Mouse (Mus musculus) 3T3-L1 (cell line): ENCODE measurements at regions not wholly inside any gene's neighbourhood (a gene's known extent, or its start where the extent isn't known, plus 50 kb on each side); places are given as distances from the start of the nearest gene placed in this dataset.

Experiments used
- DNase-seq: peaks from one replicate; pipeline ENCODE4 v3.0.0-alpha.2; 2015; ENCODE audit warnings: low read depth, low spot score

DNA sequence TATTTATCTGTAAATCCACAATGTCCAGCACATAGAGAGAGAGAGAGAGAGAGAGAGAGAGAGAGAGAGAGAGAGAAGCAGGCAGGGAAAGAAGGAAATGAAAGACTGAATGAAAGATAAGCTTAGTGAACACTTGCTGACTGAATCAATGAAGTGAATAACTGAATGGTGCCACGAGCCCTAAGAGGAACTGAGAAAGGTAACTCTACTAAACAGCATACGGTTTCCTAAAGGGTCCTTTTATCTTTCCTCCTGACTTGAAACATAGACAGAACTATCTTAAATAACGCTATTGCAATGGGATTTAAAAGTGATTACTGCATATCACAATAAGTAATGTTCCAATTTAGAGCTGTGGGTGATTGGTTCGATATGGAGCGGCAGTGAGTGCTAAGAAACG, 121.0 kb downstream of the Rbm26 start:
- DNase-seq: no peak

- no peak for DNase-seq
Measured at GRCm38 (mm10) chr14:105038798-105039197, 138.3 kb downstream of the Rbm26 start.

DNA sequence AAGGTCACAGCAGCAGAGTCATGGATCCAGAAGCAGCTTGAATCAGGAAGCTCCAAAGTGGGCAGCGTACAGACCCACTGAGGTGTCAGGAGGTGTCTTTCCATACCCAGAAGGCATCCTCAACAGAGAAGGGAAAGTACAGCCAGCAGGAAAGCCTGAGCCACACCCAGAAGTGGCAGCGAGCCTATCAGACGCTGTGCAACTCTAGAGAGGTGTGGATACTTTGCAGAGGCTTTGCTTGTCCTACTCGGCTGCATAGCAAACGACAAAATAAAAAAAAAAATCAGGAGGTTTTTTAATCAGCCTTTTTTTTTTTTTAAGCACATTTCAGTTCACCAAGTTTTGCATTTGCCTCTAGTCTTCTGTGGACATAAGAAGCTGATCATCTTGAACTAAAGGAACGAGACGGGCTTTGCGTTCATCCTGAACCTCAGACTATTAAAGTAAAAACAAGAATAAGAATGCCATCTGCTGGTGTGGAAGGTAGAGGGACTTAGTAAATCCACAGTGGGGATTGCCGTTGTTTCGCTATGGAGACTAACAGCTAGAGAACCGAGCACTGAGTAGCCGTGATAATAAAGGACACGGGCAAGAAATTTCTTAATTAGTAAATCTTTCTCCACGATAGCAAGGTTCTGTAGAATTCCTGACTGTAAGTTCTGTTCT, 142.3 kb downstream of the Rbm26 start:
- DNase-seq: no peak

DNA sequence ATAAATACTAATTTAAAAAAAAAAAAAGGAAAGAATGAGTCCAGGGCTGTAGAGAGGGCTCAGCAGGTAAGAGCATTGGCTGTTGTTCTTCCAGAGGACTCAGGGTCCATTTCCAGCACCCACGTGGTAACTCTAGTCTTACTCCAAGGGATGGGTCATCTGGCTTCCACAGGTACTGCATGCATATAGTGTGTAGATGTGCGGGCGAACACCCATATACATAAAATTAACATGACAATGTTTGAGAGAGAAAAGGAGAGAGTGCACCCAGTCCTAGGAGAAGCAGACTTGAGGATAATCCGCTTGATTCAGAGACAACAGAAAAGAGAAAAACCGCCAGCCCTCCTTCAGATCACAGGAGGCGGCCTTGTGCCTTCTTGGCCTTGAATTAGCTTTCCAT, 157.2 kb downstream of the Rbm26 start:
- DNase-seq: no peak

DNA sequence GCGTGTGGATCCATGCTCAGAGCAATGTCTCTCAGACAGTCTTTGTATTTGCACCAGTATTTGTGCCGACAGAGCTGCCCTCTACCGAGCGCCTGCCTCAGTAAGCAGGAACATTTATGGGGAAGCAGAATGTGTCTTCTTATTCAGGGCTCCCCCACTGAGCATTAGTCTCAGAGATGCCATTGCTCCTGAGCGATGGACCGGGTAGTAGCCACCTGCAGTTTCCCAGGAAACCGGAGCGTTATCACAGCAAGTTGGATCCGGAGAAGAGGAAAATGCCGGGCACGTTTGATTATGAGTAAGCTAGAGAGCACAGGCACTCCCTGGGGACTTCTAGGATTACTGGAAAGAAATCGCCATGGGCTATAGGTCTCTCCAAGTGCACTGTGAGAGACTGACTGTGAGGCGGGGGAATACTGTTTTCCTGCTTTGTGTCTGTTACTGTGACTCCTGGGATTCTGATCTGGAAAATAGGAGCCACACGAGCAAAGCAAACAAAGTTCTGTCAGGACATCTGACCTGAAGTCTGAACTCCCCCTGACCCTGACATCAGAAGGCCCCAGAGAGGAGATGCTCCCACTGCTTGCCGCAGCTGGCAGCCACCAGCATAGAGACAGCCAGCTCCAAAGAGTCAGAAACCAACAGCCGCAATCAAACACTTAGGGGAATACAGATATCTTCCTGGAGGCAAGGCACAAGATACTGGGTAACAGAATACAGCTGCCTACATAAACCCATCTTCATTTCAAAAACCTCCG, 160.9 kb downstream of the Rbm26 start:
- no peak for DNase-seq

- DNase-seq: no peak
Measured at GRCm38 (mm10) chr14:105015278-105015677, 161.8 kb downstream of the Rbm26 start.

DNA sequence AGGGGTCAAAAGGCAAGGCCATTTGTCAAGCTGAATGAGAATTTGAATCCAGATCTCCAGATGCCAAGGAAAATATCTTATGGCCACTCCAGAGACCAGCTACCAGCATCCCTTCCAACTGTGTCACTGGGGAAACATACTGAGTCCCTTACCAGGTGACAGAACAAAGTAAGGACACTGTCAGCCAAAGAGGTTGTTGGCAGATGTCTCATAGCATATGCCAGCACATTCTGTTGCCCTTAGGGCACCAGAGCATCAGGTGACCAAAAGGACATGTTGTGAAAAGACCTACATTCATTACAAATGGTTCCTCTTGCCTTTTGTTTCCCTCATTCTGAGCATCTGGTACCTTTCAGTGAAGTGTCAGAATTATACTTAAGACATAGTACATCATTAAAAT, 166.4 kb downstream of the Rbm26 start:
- no peak for DNase-seq

DNA sequence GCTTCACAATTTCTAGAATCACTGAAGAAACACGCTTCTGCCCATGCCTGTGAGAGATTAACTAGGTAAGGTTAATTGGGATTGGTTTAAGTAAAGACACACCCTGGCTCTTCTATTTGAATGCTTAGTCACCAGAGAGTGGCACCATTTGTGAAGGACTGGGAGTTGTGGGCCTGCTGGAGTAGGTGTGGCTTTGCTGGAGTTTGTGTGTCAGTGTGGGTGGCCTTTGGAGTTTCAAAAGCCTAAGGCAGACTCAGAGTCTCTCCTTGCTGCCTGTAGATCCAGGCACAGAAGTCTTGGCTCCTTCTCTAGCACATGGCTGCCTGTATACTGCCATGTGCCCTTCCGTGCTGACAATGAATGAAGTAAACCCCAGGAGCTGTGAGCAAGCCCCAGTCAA, 168.8 kb downstream of the Rbm26 start:
- DNase-seq: no peak

- no peak for DNase-seq
Measured at GRCm38 (mm10) chr14:104994066-104994465, 183.1 kb downstream of the Rbm26 start.

- peak; percentile 21 for DNase-seq
Measured at GRCm38 (mm10) chr14:104966046-104966445, 211.1 kb downstream of the Rbm26 start.

DNA sequence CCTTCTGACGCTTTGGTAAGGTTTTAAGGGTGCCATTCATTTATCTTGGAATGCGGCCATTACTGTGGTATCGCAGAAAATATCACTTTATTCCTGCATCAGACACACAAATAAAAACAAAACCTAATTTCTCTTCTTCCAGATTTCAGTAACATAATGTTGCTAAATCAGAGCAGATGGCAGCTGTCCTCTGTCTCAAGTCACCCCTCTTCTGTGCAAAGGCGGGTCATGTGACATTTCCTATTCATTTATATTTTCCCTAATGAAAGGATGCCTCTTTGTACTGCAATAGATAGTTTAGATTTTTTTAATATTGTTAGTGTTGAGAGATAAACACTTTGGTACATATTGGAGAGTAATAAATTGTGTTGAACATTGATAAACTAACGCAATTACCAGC, 233.7 kb downstream of the Rbm26 start:
- DNase-seq: no peak

DNA sequence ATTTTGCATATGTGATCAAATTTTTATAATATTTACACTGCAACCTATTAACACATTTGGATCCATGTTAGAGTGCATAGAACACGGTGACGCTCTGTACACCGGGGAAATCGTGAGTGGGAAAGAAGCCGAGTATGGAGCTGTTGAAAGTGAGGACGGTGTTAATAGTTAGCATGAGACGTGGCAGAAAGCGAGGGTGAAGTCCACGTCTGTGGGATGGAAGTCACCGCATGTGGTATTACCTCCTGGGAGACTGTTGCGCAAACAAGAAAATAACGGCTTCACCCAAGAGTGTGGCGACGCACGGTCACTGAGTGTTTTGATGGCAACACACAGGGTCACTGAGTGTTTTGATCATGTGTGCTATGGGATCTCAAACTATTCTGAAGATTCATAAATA, 237.2 kb downstream of the Rbm26 start:
- no peak for DNase-seq

GRCm38 (mm10) chr14:104937083-104937864, 239.9 kb downstream of the Rbm26 start:
- no peak for DNase-seq

- no peak for DNase-seq
Measured at GRCm38 (mm10) chr14:104935956-104936355, 241.2 kb downstream of the Rbm26 start.

DNA sequence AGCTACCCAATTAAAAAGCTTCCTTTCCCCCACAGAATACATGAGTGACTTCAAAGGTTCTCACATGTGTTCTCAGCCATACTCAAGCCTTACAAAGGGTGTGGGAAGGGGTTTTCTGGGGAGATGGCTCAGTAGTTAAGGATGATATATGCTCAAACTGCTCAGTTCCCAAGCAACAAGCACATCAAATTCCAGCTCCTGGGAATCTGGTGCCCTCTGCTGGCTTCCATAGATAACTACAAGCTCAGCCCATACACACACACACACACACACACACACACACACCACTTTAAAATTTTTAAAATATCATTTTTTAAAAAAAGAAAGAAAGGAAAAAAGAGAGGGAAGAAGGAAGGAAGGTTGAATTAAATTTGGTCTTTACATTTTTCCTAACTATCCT, 271.4 kb downstream of the Rbm26 start:
- no peak for DNase-seq

- no peak for DNase-seq
Measured at GRCm38 (mm10) chr14:104902120-104903027, 274.8 kb downstream of the Rbm26 start.

DNA sequence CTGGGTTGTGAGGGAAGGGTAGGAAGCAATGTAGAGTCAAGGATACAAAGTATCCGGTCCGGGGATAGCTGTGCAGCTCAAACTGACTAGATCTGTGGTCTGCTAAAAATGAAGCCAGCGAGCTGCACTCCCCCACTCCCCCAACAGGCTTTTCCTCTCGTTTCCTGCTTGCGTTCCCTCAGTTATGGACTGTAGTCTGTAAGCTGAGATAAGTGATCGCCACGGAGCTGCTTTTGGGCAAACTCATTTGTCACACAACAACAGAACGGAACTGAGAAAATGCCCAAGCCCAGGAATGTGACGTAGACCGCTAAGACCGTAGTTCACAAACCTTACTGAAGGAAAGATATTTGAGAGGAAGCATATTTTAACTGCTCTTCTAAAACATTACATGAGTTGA, 276.1 kb downstream of the Rbm26 start:
- DNase-seq: no peak

DNA sequence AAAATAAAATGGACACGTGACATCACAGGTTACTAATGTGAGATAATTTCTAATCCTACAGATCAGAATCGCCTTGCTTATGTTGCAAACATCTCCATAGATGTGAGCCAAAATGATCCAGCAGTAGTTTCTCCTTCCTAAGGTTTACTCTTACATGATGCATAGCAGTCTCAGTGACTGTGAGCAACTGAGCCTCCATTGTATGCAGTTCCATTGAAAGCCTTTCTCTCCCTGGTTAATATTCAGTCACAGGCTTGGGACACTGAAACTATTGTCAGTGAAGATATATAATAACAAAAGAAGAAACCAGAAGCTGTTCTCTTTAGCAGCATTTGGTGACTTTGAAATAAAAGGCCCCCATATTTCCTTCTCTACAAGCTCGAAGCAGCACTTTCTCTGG, 305.9 kb downstream of the Rbm26 start:
- no peak for DNase-seq

GRCm38 (mm10) chr14:104867540-104867939, 309.6 kb downstream of the Rbm26 start:
- no peak for DNase-seq

DNA sequence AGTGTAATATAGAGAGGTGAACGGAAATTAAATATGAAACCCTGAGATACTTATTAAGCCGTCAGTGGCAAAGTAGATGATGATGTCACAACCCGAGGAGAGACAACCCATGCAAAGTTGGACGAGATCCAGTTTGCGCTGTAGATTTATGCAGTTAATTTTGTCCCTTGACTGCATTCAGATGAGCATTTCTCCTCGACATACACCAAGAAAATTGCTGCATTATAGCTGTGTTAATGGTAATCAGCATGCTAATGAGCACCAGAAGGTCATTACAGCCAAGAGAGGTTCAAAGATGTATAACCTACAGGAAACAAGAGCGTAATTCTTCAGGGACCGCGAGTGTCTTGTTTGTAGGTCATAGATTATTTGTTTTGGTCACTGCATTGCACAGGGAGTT, 313.2 kb downstream of the Rbm26 start:
- DNase-seq: no peak

DNA sequence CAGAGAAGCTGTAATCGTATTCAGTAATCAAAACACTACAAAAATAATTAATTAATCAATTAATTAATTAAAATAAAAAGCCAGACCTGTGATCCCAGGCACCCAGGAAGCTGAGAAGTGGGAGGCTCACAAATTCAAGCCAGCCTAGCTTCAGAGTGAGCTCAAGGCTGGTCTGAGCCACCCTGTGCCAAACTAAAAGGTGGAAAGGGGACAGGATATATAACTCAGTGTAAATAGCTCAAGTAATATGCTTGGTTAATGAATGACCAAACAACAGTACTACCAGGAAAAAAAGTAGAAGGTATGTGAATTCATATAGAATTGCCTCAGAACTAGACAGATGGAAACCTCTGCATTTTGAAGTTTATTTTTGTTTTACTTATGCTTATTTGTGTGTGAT, 321.2 kb downstream of the Rbm26 start:
- DNase-seq: no peak

GRCm38 (mm10) chr14:104849274-104849673, 326.8 kb upstream of the Rnf219 start:
- DNase-seq: peak; percentile 9
